Mouse (Mus musculus): ENCODE measurements around the gene Derl3. TPM values are rescaled to one million over a fixed set of nuclear protein-coding genes. Genes with fewer than 3 reads are reported as not detected.
"Not testable (repeated sequence)": the region's sequence is repeated elsewhere in the genome, so short reads cannot be mapped to it uniquely, and the experiment has no call there.

The Derl3 gene
- total RNA-seq, 4 experiments from 2014 or later = 1.1 TPM; not detected in 3

GRCm38 (mm10) chr10:75872025-75872914 is 20.9 kb upstream of the Derl3 start:
- no peak for DNase-seq (ENCODE audit: low spot score in 2 of 2)

GRCm38 (mm10) chr10:75872915-75873542 is 20.2 kb upstream of the Derl3 start:
- peak; percentile 50 to 61 for DNase-seq (ENCODE audit: low spot score in 2 of 2)

GRCm38 (mm10) chr10:75873543-75874170 is 19.6 kb upstream of the Derl3 start:
- DNase-seq (ENCODE audit: low spot score in 2 of 2) = no peak

- DNase-seq (ENCODE audit: low spot score in 2 of 2) = no peak
Observed at GRCm38 (mm10) chr10:75878836-75879235, 14.4 kb upstream of the Derl3 start.

GRCm38 (mm10) chr10:75880351-75880750 is 12.9 kb upstream of the Derl3 start:
- DNase-seq (ENCODE audit: low spot score in 2 of 2) = no peak

GRCm38 (mm10) chr10:75880771-75881577 is 12.2 kb upstream of the Derl3 start:
- no peak for DNase-seq (ENCODE audit: low spot score in 2 of 2)

GRCm38 (mm10) chr10:75881578-75882432 is 11.4 kb upstream of the Derl3 start:
- no peak for DNase-seq (ENCODE audit: low spot score in 2 of 2)

DNA sequence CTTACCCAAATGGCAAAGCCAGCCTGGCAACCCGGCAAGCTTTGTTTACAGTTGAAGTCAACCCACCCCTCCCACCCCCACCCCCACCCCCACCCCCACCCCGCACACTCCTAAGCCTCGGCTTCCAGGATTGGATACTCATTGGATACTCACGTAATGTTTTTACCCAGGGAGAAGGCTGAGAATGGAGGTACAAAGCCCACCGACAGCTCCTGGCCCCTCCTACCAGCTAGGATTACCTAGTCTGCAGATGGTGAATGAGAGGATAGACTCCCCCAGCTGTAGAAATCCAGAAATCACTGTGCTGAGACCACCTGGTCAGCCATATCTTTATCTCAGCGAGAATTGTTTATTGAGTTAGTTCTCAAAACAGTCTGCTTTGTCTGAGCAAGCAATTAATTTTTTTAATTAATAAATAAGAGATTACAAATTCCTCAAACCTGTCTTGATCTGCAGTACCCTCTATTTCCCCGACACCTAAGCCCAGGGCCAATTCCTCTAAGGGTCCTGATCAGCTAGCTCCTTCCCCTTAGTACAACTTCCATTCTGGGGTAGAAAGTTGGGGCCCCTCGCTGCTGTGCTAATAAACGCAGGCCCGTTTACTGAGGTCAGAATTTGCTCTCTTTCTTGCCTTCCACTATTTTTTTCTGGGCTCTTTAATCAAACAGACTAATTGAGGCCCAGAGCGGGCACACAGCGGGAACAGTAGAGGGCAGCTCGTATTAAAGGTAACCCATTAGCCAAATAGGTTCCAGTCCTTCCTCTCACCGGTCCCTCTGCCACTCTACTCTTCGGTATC is 10.6 kb upstream of the Derl3 start:
- DNase-seq (ENCODE audit: low spot score in 2 of 2) = no peak

GRCm38 (mm10) chr10:75883232-75883552 is 10.0 kb upstream of the Derl3 start:
- peak; percentile 53 to 68 for DNase-seq (ENCODE audit: low spot score in 2 of 2)

DNA sequence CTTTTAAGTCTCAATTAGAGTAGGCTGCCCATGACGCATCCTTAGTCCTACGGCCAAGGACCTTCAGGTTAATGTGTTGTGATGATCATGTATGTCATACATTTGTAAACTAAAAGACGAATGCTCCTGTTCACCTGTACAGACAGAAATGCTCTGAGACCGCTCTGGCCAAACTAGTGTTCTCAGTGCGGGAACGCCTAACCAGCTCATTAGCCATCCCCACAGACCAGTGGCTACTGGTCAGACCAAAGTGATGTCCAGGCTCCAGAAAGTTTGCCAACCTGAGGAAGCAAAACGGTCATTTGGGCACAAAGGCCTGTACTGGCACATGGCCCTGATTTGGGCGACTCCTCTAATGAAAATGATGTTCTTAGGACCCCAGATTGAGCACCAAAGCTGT is 8.5 kb upstream of the Derl3 start:
- no peak for DNase-seq (ENCODE audit: low spot score in 2 of 2)

DNA sequence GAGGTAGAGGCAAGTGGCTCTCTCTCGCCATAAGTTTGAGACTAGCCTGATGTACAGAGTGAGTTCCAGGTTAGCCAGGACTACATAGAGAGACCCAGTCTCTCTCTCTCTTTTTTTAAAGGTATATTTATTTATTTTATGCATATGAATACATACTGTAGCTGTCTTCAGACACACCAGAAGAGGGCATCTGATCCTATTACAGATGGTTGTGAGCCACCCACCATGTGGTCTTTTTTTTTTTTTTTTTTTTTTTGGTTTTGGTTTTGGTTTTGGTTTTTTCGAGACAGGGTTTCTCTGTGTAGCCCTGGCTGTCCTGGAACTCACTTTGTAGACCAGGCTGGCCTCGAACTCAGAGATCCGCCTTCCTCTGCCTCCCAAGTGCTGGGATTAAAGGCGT is 5.7 kb upstream of the Derl3 start:
- DNase-seq (ENCODE audit: low spot score in 2 of 2) = not testable (repeated sequence)

GRCm38 (mm10) chr10:75889406-75890153 is 3.6 kb upstream of the Derl3 start:
- no peak for DNase-seq (ENCODE audit: low spot score in 2 of 2)

DNA sequence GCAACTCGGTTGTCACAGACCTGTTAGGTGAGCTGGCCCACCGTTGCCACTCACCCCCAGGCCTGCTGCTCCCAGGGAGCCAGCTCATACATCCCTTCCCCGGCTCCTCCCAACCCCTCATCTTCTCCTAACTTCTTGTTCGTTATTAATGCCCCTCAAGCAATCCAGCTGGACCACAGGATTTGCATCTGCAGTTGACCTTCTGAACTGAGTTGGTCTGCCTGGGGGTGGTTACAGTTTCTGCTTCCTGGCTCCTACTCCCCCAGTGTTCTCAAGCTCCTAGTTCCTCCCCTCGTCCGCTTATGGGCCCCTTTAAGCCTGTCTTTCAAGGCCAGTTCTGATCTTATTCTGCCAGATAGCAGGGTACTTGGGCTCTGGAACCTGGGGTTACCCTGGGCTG is 1.4 kb downstream of the Derl3 start:
- DNase-seq (ENCODE audit: low spot score in 2 of 2) = no peak

DNA sequence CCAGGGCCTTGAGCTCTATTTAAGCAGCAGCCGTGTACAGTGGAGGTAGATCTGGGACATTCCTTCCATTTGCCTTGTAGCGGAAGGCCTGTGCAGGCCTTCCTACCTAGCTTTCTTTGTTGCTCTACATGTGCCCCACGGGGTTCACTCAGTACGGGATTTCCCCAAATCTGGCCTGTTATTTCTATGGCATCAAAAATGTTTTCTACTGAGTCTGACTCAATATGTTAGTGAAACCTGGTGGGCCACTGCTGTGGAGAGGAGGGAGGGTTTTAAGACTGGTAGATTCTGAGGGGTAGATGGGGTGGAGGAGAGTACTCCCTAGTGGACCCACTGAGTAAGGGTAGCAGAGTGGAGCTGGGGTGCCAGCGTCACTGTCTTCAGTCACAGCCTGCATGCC is 2.5 kb downstream of the Derl3 start:
- DNase-seq (ENCODE audit: low spot score in 2 of 2) = no peak

GRCm38 (mm10) chr10:75896208-75896607 is 3.0 kb downstream of the Derl3 start:
- DNase-seq (ENCODE audit: low spot score in 2 of 2) = no peak

- DNase-seq (ENCODE audit: low spot score in 2 of 2) = peak; percentile 74 to 75
Observed at GRCm38 (mm10) chr10:75897373-75897772, 4.2 kb downstream of the Derl3 start.

DNA sequence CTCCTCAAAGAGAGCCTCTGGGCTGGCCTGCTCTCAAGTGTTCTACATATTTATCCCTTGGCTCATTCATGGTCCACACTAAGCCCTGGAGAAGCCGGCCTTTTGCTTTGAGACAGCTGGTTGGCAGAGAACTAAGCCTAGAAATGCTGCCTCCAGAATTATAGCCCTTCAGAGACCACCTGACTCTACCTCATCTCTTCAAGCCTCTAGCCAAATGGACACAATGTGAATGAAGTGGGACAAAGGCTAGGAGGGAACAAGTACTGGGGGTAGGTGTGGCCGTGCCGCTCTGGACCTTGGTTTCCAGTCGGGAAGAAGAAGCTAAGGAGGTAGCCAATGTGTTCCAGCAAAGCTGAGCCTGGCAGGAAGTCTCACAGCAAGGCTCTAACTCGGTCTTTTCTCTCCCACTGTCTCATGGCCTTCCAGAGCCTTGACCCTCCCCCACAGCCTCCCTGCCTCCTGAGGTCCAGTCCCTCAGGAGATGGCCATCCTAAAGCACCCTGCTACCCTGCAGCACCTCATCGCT is 4.9 kb downstream of the Derl3 start:
- no peak for DNase-seq (ENCODE audit: low spot score in 2 of 2)

- DNase-seq (ENCODE audit: low spot score in 2 of 2) = peak; percentile 77 to 85
Observed at GRCm38 (mm10) chr10:75898846-75899245, 5.6 kb downstream of the Derl3 start.

DNA sequence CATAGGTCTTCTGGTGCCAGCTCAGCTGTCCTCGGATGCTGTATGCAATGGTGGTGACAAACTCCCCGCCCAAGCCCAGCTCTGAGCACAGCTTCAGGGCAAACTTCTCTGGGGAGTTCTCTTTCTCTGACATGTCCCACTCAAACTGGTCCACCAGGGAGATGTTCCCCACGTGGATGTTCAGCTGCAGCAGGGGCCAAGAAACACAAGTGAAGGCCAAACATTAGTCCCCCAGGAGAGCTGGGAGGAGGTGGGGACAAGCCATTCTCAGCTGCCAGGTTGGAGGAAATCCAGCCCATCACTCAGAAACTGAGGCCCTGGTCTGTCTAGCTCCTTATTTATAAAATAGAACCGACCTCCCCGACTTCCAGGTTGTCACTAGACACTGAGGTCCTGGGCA is 11.2 kb downstream of the Derl3 start:
- no peak for DNase-seq (ENCODE audit: low spot score in 2 of 2)
